In the genomic region with DNA sequence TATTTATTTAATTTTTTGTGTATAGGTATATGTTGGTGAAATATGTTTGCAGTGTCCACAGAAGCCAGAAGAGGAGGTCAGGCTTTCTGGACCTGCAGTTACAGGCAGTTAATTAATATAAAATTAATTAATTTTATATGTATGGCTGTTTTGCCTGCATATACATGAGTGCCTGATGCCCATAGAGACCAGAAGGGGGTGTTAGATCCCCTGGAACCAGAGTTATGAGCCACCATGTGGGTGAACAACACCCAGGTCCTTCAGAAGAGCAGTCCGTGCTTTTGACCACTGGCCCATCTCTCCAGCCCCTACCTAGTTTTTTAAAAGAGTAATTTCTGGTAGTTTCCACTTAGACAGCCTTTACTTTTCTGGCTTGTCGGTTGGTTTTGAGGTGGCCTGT, we compare ENCODE assay signal across 23 mouse cellular contexts. TPM values are rescaled to one million over a fixed set of nuclear protein-coding genes. Genes with fewer than 3 reads are reported as not detected.
DNase-seq lines count a peak whose midpoint lies in the region; ATAC-seq and TF ChIP-seq lines count a peak whose summit lies in the region.
"Had no signal": no experiment of that assay in that cellular context is flagged by ENCODE, and none has a peak within 500 bp of the region (broad histone marks: within the 10 kb centered on the region; RNA-seq: fewer than 3 reads in every experiment).

No protein-coding gene starts in this region.

- no peak for DNase-seq in left cerebral cortex, adult 2 months (ENCODE audit: extremely low spot score in 1 of 2, low spot score in 2 of 2)
- no peak for DNase-seq in left cerebral cortex, adult 18-20 months (ENCODE audit: low spot score in 2 of 2)
- DNase-seq in A20 (ENCODE audit: low read depth, low spot score), result peak; percentile 23
- DNase-seq in MEL (ENCODE audit: low read depth, low spot score), result peak; percentile 33
- no peak for DNase-seq in cerebellum, adult 18-20 months
- DNase-seq: adrenal gland, adult 8-10 months; adrenal gland, postnatal 36 days; cerebellum, adult 9-10 months; cerebellum, postnatal 25 days; gastrocnemius, postnatal 10 days; heart, adult 18-20 months; heart, postnatal 14 days had no signal

- no peak overlapping the region for H3K4me3 ChIP-seq in left cerebral cortex, adult 2 months
- H3K4me3 ChIP-seq in MEL (ENCODE audit: control insufficient read depth in 1 of 2, insufficient read depth in 1 of 2, low read depth in 2 of 2, low read length in 2 of 2), result no peak overlapping the region
- H3K4me3 ChIP-seq: embryonic facial prominence, embryonic 12.5 days; forebrain, embryonic 12.5 days; heart, embryonic 15.5 days; hindbrain, embryonic 13.5 days had no signal

- H3K9me3 ChIP-seq in MEL (replicated peaks; ENCODE audit: insufficient read depth, low read length), result no peaks in the 10 kb centered on the region
- H3K9me3 ChIP-seq: embryonic facial prominence, embryonic 12.5 days; forebrain, embryonic 12.5 days; heart, embryonic 15.5 days; hindbrain, embryonic 13.5 days had no signal

- H3K27me3 ChIP-seq in MEL (ENCODE audit: control insufficient read depth in 1 of 2, insufficient read depth in 2 of 2, low read length in 2 of 2), result no peaks in the 10 kb centered on the region
- H3K27me3 ChIP-seq: embryonic facial prominence, embryonic 12.5 days; forebrain, embryonic 12.5 days; heart, embryonic 15.5 days had no signal

- H3K9ac ChIP-seq in MEL (ENCODE audit: control insufficient read depth, low read depth, low read length, poor library complexity, severe bottlenecking), result no peak overlapping the region
- H3K9ac ChIP-seq: embryonic facial prominence, embryonic 12.5 days; forebrain, embryonic 12.5 days; heart, embryonic 15.5 days; hindbrain, embryonic 13.5 days had no signal

- TF ChIP-seq EP300 in MEL (IDR thresholded peaks at IDR 0.05; ENCODE audit: low read depth in 1 of 2, low read length in 2 of 2), result no peak

- TF ChIP-seq POLR2A in MEL (IDR thresholded peaks at IDR 0.05; ENCODE audit: control insufficient read depth in 1 of 2, insufficient read depth in 1 of 2, low read depth in 1 of 2, low read length in 2 of 2, poor library complexity in 1 of 2), result no peak

- peak; percentile 63 for TF ChIP-seq RAD21 in MEL (IDR thresholded peaks at IDR 0.05; ENCODE audit: low read depth, low read length)

- intact Hi-C loops in left cerebral cortex, adult 2 months (cut with DNase I), result no loop called here

- peak overlapping the region; percentile 69 for H3K27ac ChIP-seq in left cerebral cortex, adult 2 months
- H3K27ac ChIP-seq in MEL (ENCODE audit: control insufficient read depth, low read depth, low read length), result no peak overlapping the region
- H3K27ac ChIP-seq: embryonic facial prominence, embryonic 12.5 days; forebrain, embryonic 12.5 days; heart, embryonic 15.5 days; hindbrain, embryonic 13.5 days; hindbrain, postnatal 0 days had no signal

- H3K79me2 ChIP-seq in MEL (ENCODE audit: control insufficient read depth, insufficient read depth, low read length, poor library complexity), result no peaks in the 10 kb centered on the region

- no peak; the same call in 1 of the 2 replicates for TF ChIP-seq CTCF in left cerebral cortex, adult 2 months (IDR thresholded peaks at IDR 0.05)
- TF ChIP-seq CTCF in MEL (IDR thresholded peaks at IDR 0.05 in 2 of 3, conservative IDR thresholded peaks at IDR 0.05 in 1 of 3; ENCODE audit: control insufficient read depth in 1 of 3, insufficient read depth in 1 of 3, low read depth in 2 of 3, low read length in 3 of 3, poor library complexity in 1 of 3, severe bottlenecking in 1 of 3), result peak in 2 of 3 experiments; percentile 33 to 49; a peak in 5 of 6 replicates

- no peaks in the 10 kb centered on the region for H3K4me1 ChIP-seq in MEL (ENCODE audit: control insufficient read depth in 1 of 2, insufficient read depth in 2 of 2, low read length in 2 of 2)
- H3K4me1 ChIP-seq: forebrain, embryonic 12.5 days; heart, embryonic 15.5 days; hindbrain, embryonic 13.5 days had no signal

- no peaks in the 10 kb centered on the region for H3K36me3 ChIP-seq in MEL (ENCODE audit: control insufficient read depth in 1 of 2, insufficient read depth in 2 of 2, low read length in 2 of 2)
- H3K36me3 ChIP-seq: embryonic facial prominence, embryonic 12.5 days; forebrain, embryonic 12.5 days; heart, embryonic 15.5 days; hindbrain, embryonic 13.5 days had no signal

- ATAC-seq in erythroid progenitor cell, adult 5-6 weeks (replicated peaks; ENCODE audit: low FRiP score, poor library complexity, severe bottlenecking), result no peak
- ATAC-seq: forebrain, embryonic 16.5 days; hindbrain, postnatal 0 days had no signal

TF ChIP-seq in MEL, 35 proteins besides CTCF, POLR2A, EP300 and RAD21:
- TF ChIP-seq TAL1 (IDR thresholded peaks at IDR 0.05; ENCODE audit: low read length) (no peak), NRF1 (IDR thresholded peaks at IDR 0.05; ENCODE audit: insufficient read depth, low read depth, low read length, poor library complexity, severe bottlenecking) (no peak), GATA1 (IDR thresholded peaks at IDR 0.05; ENCODE audit: low read depth, low read length) (no peak), SMC3 (IDR thresholded peaks at IDR 0.05; ENCODE audit: low read depth, low read length) (peak; percentile 48), MAZ (IDR thresholded peaks at IDR 0.05; ENCODE audit: low read depth, low read length) (no peak), TBP (IDR thresholded peaks at IDR 0.05; ENCODE audit: low read depth, low read length) (no peak), MAX (IDR thresholded peaks at IDR 0.05; ENCODE audit: low read length) (no peak), POLR2AphosphoS2 (IDR thresholded peaks at IDR 0.05; ENCODE audit: low read length) (no peak), MAFK (IDR thresholded peaks at IDR 0.05; ENCODE audit: borderline replicate concordance, low read depth, low read length) (no peak), UBTF (IDR thresholded peaks at IDR 0.05; ENCODE audit: borderline replicate concordance, insufficient read depth, low read depth, low read length) (no peak), ZC3H11A (IDR thresholded peaks at IDR 0.05; ENCODE audit: low read depth, low read length) (peak; percentile 47; the same call in 1 of the 2 replicates)

RNA-seq across cellular contexts. Expression of a gene that starts 9.7 kb away (rescaled TPM):
- total RNA-seq in left cerebral cortex, adult 2 months (2021), result 10 to 100 TPM; 81.8 to 92.1 TPM
- 10 to 100 TPM; 81.1 to 96.0 TPM for total RNA-seq in left cerebral cortex, adult 18-20 months (2021)
- 0.39 and 0.72 TPM in 2 replicates for total RNA-seq in MEL (2012; rRNA removed)
- polyA plus RNA-seq in MEL (2012; ENCODE audit: insufficient read depth in 1 of 2, insufficient read length in 2 of 2, low read depth in 1 of 2, low replicate concordance in 2 of 2, missing spikeins in 1 of 2), result 1 to 10 TPM in 1 of 2 experiments, not detected in 1; 1.4 TPM
- total RNA-seq in erythroid progenitor cell, adult 5-6 weeks (2015; ENCODE audit: low replicate concordance), result not detected in 2 replicates
- not detected in 2 replicates for total RNA-seq in erythroid progenitor cell, adult 5-6 weeks (2017; ENCODE audit: low replicate concordance)
- total RNA-seq: hematopoietic stem cell, adult 5-6 weeks had no signal
- polyA plus RNA-seq: C2C12 had no signal

RNA-seq across cellular contexts. Expression of a gene that starts 19.1 kb away (rescaled TPM):
- total RNA-seq in left cerebral cortex, adult 2 months (2021), result under 1 TPM in 1 of 2 experiments, not detected in 1; 0.33 TPM
- total RNA-seq in left cerebral cortex, adult 18-20 months (2021), result under 1 TPM; 0.37 to 0.42 TPM
- total RNA-seq in MEL (2012; rRNA removed), result not detected in 2 replicates
- not detected for polyA plus RNA-seq in MEL (2012; ENCODE audit: insufficient read depth in 1 of 2, insufficient read length in 2 of 2, low read depth in 1 of 2, low replicate concordance in 2 of 2, missing spikeins in 1 of 2)
- not detected in 2 replicates for total RNA-seq in erythroid progenitor cell, adult 5-6 weeks (2015; ENCODE audit: low replicate concordance)
- total RNA-seq in erythroid progenitor cell, adult 5-6 weeks (2017; ENCODE audit: low replicate concordance), result 0.45 TPM in 1 of 2 replicates, not detected in the other
- total RNA-seq: adrenal gland, adult 8-10 months; adrenal gland, postnatal 36 days; gastrocnemius, postnatal 10 days; gastrocnemius, postnatal 4 days; heart, adult 18-20 months; heart, postnatal 14 days; hematopoietic stem cell, adult 5-6 weeks; hindbrain, postnatal 0 days had no signal
- polyA plus RNA-seq: C2C12; embryonic facial prominence, embryonic 12.5 days; forebrain, embryonic 12.5 days; forebrain, embryonic 16.5 days; heart, embryonic 11.5 days; heart, embryonic 15.5 days; hindbrain, embryonic 13.5 days; hindbrain, postnatal 0 days had no signal

RNA-seq across cellular contexts. Expression of a gene that starts 25.5 kb away (rescaled TPM):
- 100 to 1,000 TPM; 161 to 177 TPM for total RNA-seq in left cerebral cortex, adult 2 months (2021)
- 100 to 1,000 TPM; 175 to 179 TPM for total RNA-seq in left cerebral cortex, adult 18-20 months (2021)
- total RNA-seq in MEL (2012; rRNA removed), result 1.2 and 1.6 TPM in 2 replicates
- 1 to 10 TPM in 1 of 2 experiments, not detected in 1; 2.4 TPM for polyA plus RNA-seq in MEL (2012; ENCODE audit: insufficient read depth in 1 of 2, insufficient read length in 2 of 2, low read depth in 1 of 2, low replicate concordance in 2 of 2, missing spikeins in 1 of 2)
- 4.7 and 11.3 TPM in 2 replicates for total RNA-seq in erythroid progenitor cell, adult 5-6 weeks (2015; ENCODE audit: low replicate concordance)
- total RNA-seq in erythroid progenitor cell, adult 5-6 weeks (2017; ENCODE audit: low replicate concordance), result 6.4 and 8.7 TPM in 2 replicates

Comparison
In these comparisons a context has a peak if more than half of its experiments do, and no peak if none do; other contexts are left out.
1. DNase-seq: peak in A20 (single experiment) and MEL (single experiment); none in left cerebral cortex, adult 2 months (0 of 2), left cerebral cortex, adult 18-20 months (0 of 2) and cerebellum, adult 18-20 months (0 of 2).
2. RNA of a gene that starts 9.7 kb away (total RNA-seq): 81.1 to 96.0 TPM in left cerebral cortex, adult 18-20 months and 81.8 to 92.1 TPM in left cerebral cortex, adult 2 months; 0.39 to 0.72 TPM in MEL and not detected in erythroid progenitor cell, adult 5-6 weeks; every median in the first group is over 10 times any median in the second.
3. RNA of a gene that starts 25.5 kb away (total RNA-seq): 175 to 179 TPM in left cerebral cortex, adult 18-20 months and 161 to 177 TPM in left cerebral cortex, adult 2 months; 4.7 to 11.3 TPM in erythroid progenitor cell, adult 5-6 weeks and 1.2 to 1.6 TPM in MEL; every median in the first group is over 10 times any median in the second.